Comparison of ENCODE assay signal across 12 mouse cellular contexts in genomic region chr2:75988779-75989363, GRCm38 (mm10). TPM values are rescaled to one million over a fixed set of nuclear protein-coding genes. Genes with fewer than 3 reads are reported as not detected.
A peak's percentile ranks its signal among the peaks of the same experiment; 100 is the strongest.
DNase-seq lines count a peak whose midpoint lies in the region; ATAC-seq and TF ChIP-seq lines count a peak whose summit lies in the region.
"Had no signal": no experiment of that assay in that cellular context is flagged by ENCODE, and none has a peak within 500 bp of the region (broad histone marks: within the 10 kb centered on the region; RNA-seq: fewer than 3 reads in every experiment).

No protein-coding gene starts in this region.

- no peaks in the 10 kb centered on the region for H3K9me3 ChIP-seq in embryonic facial prominence, embryonic 14.5 days (ENCODE audit: control insufficient read depth, low read length)
- H3K9me3 ChIP-seq in limb, embryonic 10.5 days (replicated peaks) = no peaks in the 10 kb centered on the region
- H3K9me3 ChIP-seq in neural tube, embryonic 13.5 days = no peaks in the 10 kb centered on the region

- no peak; the same call in 1 of the 2 replicates for TF ChIP-seq CTCF in left cerebral cortex, adult 2 months (IDR thresholded peaks at IDR 0.05)

- H3K36me3 ChIP-seq in embryonic facial prominence, embryonic 14.5 days (ENCODE audit: control insufficient read depth, insufficient read depth, low read length) = no peaks in the 10 kb centered on the region
- H3K36me3 ChIP-seq in limb, embryonic 10.5 days = no peaks in the 10 kb centered on the region
- no peaks in the 10 kb centered on the region for H3K36me3 ChIP-seq in neural tube, embryonic 13.5 days

- H3K4me2 ChIP-seq in embryonic facial prominence, embryonic 14.5 days (ENCODE audit: low read depth, low read length) = peak overlapping the region; percentile 21; the same call in 1 of the 2 replicates
- H3K4me2 ChIP-seq in neural tube, embryonic 13.5 days = peak overlapping the region; percentile 48

- H3K27ac ChIP-seq in left cerebral cortex, adult 2 months = peak overlapping the region; percentile 8; the same call in 1 of the 2 replicates
- peak overlapping the region; percentile 62 for H3K27ac ChIP-seq in embryonic facial prominence, embryonic 14.5 days (replicated peaks; ENCODE audit: low read depth, low read length)
- H3K27ac ChIP-seq in limb, embryonic 10.5 days = peak overlapping the region; percentile 76
- H3K27ac ChIP-seq in neural tube, embryonic 13.5 days (replicated peaks) = peak overlapping the region; percentile 97

- peak overlapping the region; percentile 22 for H3K4me3 ChIP-seq in left cerebral cortex, adult 2 months
- H3K4me3 ChIP-seq in embryonic facial prominence, embryonic 14.5 days (ENCODE audit: low read depth, low read length) = no peak overlapping the region
- H3K4me3 ChIP-seq in limb, embryonic 10.5 days = no peak overlapping the region
- H3K4me3 ChIP-seq in neural tube, embryonic 13.5 days = 0 out of 2 replicates have a peak overlapping the region, but pooled peaks have one; percentile 4

- peaks cover 33% of the 10 kb centered on the region for H3K4me1 ChIP-seq in embryonic facial prominence, embryonic 14.5 days (ENCODE audit: control insufficient read depth, insufficient read depth, low read length)
- H3K4me1 ChIP-seq in limb, embryonic 10.5 days = peaks cover 81% of the 10 kb centered on the region
- peaks cover 90% of the 10 kb centered on the region for H3K4me1 ChIP-seq in neural tube, embryonic 13.5 days (replicated peaks)

- no peak for DNase-seq in left cerebral cortex, adult 2 months (ENCODE audit: extremely low spot score in 1 of 2, low spot score in 2 of 2)
- DNase-seq in left cerebral cortex, postnatal 25 days (ENCODE audit: low spot score in 2 of 2) = no peak
- DNase-seq in embryonic facial prominence, embryonic 14.5 days (ENCODE audit: low spot score) = no peak
- DNase-seq in limb, embryonic 10.5 days (ENCODE audit: low spot score) = no peak
- no peak for DNase-seq in retina, embryonic 14.5 days (ENCODE audit: low spot score)
- no peak for DNase-seq in embryo, embryonic 11 days
- DNase-seq: lung, adult 18-20 months; right cerebral cortex, postnatal 14 days had no signal

- WGBS in embryonic facial prominence, embryonic 14.5 days = 23% methylated on average over 7 of the region's 7 CpGs
- WGBS in limb, embryonic 10.5 days = 44% methylated on average over 7 of the region's 7 CpGs
- 14% methylated on average over 7 of the region's 7 CpGs for WGBS in neural tube, embryonic 13.5 days

- intact Hi-C loops in left cerebral cortex, adult 2 months (cut with DNase I) = no loop called here
- intact Hi-C loops in left cerebral cortex, postnatal 25 days (cut with DNase I) = no loop called here

- no peak overlapping the region for H3K9ac ChIP-seq in embryonic facial prominence, embryonic 14.5 days (ENCODE audit: low read depth, low read length)
- peak overlapping the region; percentile 58 for H3K9ac ChIP-seq in neural tube, embryonic 13.5 days

- H3K27me3 ChIP-seq in embryonic facial prominence, embryonic 14.5 days (replicated peaks; ENCODE audit: control insufficient read depth, insufficient read depth, low read length) = no peaks in the 10 kb centered on the region
- no peaks in the 10 kb centered on the region for H3K27me3 ChIP-seq in limb, embryonic 10.5 days (ENCODE audit: low read depth, poor library complexity, severe bottlenecking)
- no peaks in the 10 kb centered on the region for H3K27me3 ChIP-seq in neural tube, embryonic 13.5 days
- H3K27me3 ChIP-seq: CH12.LX had no signal

- ATAC-seq in embryonic facial prominence, embryonic 14.5 days (ENCODE audit: low read depth) = 0 out of 2 replicates have a peak, but pooled peaks have one; percentile 21
- ATAC-seq in neural tube, embryonic 13.5 days (ENCODE audit: low read depth) = peak; percentile 78
- no peak for ATAC-seq in cerebellum, adult (ENCODE audit: insufficient number of reproducible peaks, low FRiP score, low TSS enrichment)
- ATAC-seq: activated CD4-positive, CD25-positive, alpha-beta regulatory T cell, adult 4 months had no signal

RNA-seq across cellular contexts. Expression of gene Ttc30a1, which starts 7.1 kb away (rescaled TPM):
- total RNA-seq in left cerebral cortex, adult 2 months (2021) = 1 to 10 TPM; 2.9 to 3.4 TPM
- total RNA-seq in left cerebral cortex, postnatal 25 days (2021) = 1 to 10 TPM; 2.8 to 3.1 TPM
- 7.4 and 7.8 TPM in 2 replicates for polyA plus RNA-seq in embryonic facial prominence, embryonic 14.5 days (2014; fragmentation: Nextera tagmentation; extraction: Ambion mirVana)
- polyA plus RNA-seq in limb, embryonic 10.5 days (2016; fragmentation: Nextera tagmentation; extraction: Ambion mirVana) = 10.1 and 10.2 TPM in 2 replicates
- polyA plus RNA-seq in neural tube, embryonic 13.5 days (2015; fragmentation: Nextera tagmentation; extraction: Ambion mirVana) = 7.9 TPM in 2 replicates
- total RNA-seq: CH12.LX had no signal

RNA-seq across cellular contexts. Expression of gene Ttc30a2, which starts 10.9 kb away (rescaled TPM):
- under 1 TPM; 0.28 to 0.50 TPM for total RNA-seq in left cerebral cortex, adult 2 months (2021)
- under 1 TPM; 0.25 to 0.85 TPM for total RNA-seq in left cerebral cortex, postnatal 25 days (2021)
- 0.43 and 0.56 TPM in 2 replicates for polyA plus RNA-seq in embryonic facial prominence, embryonic 14.5 days (2014; fragmentation: Nextera tagmentation; extraction: Ambion mirVana)
- polyA plus RNA-seq in limb, embryonic 10.5 days (2016; fragmentation: Nextera tagmentation; extraction: Ambion mirVana) = 0.11 and 0.85 TPM in 2 replicates
- polyA plus RNA-seq in neural tube, embryonic 13.5 days (2015; fragmentation: Nextera tagmentation; extraction: Ambion mirVana) = 0.65 and 1.1 TPM in 2 replicates
- total RNA-seq: CH12.LX had no signal
- polyA plus RNA-seq: activated CD4-positive, CD25-positive, alpha-beta regulatory T cell, adult 4 months had no signal

RNA-seq across cellular contexts. Expression of gene Ttc30b, which starts 50.5 kb away (rescaled TPM):
- total RNA-seq in left cerebral cortex, adult 2 months (2021) = 10 to 100 TPM; 10.3 to 13.1 TPM
- 10 to 100 TPM; 12.0 to 13.2 TPM for total RNA-seq in left cerebral cortex, postnatal 25 days (2021)
- polyA plus RNA-seq in embryonic facial prominence, embryonic 14.5 days (2014; fragmentation: Nextera tagmentation; extraction: Ambion mirVana) = 14.8 and 15.0 TPM in 2 replicates
- polyA plus RNA-seq in limb, embryonic 10.5 days (2016; fragmentation: Nextera tagmentation; extraction: Ambion mirVana) = 4.1 and 6.0 TPM in 2 replicates
- polyA plus RNA-seq in neural tube, embryonic 13.5 days (2015; fragmentation: Nextera tagmentation; extraction: Ambion mirVana) = 16.0 and 16.6 TPM in 2 replicates

Comparison
In these comparisons a context has a peak if more than half of its experiments do, and no peak if none do; other contexts are left out.
1. H3K27ac ChIP-seq: peak in every context shown above with its lines; median percentile 97 in neural tube, embryonic 13.5 days; 76 in limb, embryonic 10.5 days; 62 in embryonic facial prominence, embryonic 14.5 days; 8 in left cerebral cortex, adult 2 months.
2. H3K4me3 ChIP-seq: peak in left cerebral cortex, adult 2 months (single experiment) and neural tube, embryonic 13.5 days (single experiment); none in embryonic facial prominence, embryonic 14.5 days (single experiment) and limb, embryonic 10.5 days (single experiment).